Mouse (Mus musculus) small intestine, adult 2 months (tissue): ENCODE measurements around the gene Sv2c.

Experiments used
- CTCF ChIP-seq: fragments of 200-500 bp; IDR thresholded peaks from 2 replicates; pipeline ENCODE4 v1.5.1; 2012; ENCODE audit warnings: low read depth, mild to moderate bottlenecking, control low read depth, inconsistent platforms, low read length, moderate library complexity, mixed read lengths; ENCODE audit not compliant: insufficient replicate concordance, insufficient read length; ENCODE audit errors: extremely low read depth
- POLR2A ChIP-seq: fragments of 200-500 bp; IDR thresholded peaks from 2 replicates; pipeline ENCODE4 v1.6.1; 2012; ENCODE audit warnings: low read depth, mild to moderate bottlenecking, control low read depth, inconsistent platforms, low read length, moderate library complexity

- no peak for TF ChIP-seq POLR2A
- no peak for TF ChIP-seq CTCF
Measured at GRCm38 (mm10) chr13:95910270-95910669, 222.1 kb downstream of the Sv2c start.
